Mouse (Mus musculus) adrenal gland, adult 2 months (tissue): ENCODE data around the gene Rapgef5. TPM values are rescaled to one million over a fixed set of nuclear protein-coding genes. Genes with fewer than 3 reads are reported as not detected.
A peak's percentile ranks its signal among the peaks of the same experiment; 100 is the strongest.

Source experiments
- DNase-seq: peaks from one replicate; pipeline ENCODE4 v3.0.0; 2021
- polyA plus RNA-seq: library from polyadenylated mRNA; depleted of rRNA; stranded (reverse); fragments of >200 nt; gene quantifications from 2 replicates; pipeline ENCODE4 v1.2.3, GENCODE M21; 2012
- total RNA-seq, 2 experiments: library from RNA; stranded (reverse); gene quantifications; 2 replicates each; pipeline ENCODE4 v1.2.3; 2021

The Rapgef5 gene
- total and polyA plus RNA-seq, 3 experiments: 9.4 to 39.4 (median 36.1) TPM

- DNase-seq: no peak
Observed at GRCm38 (mm10) chr12:117605966-117606365, 89.7 kb downstream of the Rapgef5 start.

GRCm38 (mm10) chr12:117612715-117613114, 96.4 kb downstream of the Rapgef5 start:
- no peak for DNase-seq

GRCm38 (mm10) chr12:117619523-117620023, 103.3 kb downstream of the Rapgef5 start:
- DNase-seq: no peak

- no peak for DNase-seq
Observed at GRCm38 (mm10) chr12:117622972-117623371, 106.7 kb downstream of the Rapgef5 start.

GRCm38 (mm10) chr12:117627311-117627710, 111.0 kb downstream of the Rapgef5 start:
- DNase-seq: no peak

GRCm38 (mm10) chr12:117628321-117629093, 112.2 kb downstream of the Rapgef5 start:
- no peak for DNase-seq

GRCm38 (mm10) chr12:117632133-117632532, 115.9 kb downstream of the Rapgef5 start:
- DNase-seq: no peak

GRCm38 (mm10) chr12:117636139-117636772, 120.0 kb downstream of the Rapgef5 start:
- DNase-seq: no peak

- DNase-seq: no peak
Observed at GRCm38 (mm10) chr12:117636969-117637368, 120.7 kb downstream of the Rapgef5 start.

GRCm38 (mm10) chr12:117638833-117639232, 122.6 kb downstream of the Rapgef5 start:
- no peak for DNase-seq

GRCm38 (mm10) chr12:117639356-117640121, 123.3 kb downstream of the Rapgef5 start:
- DNase-seq: no peak

GRCm38 (mm10) chr12:117642512-117642911, 126.2 kb downstream of the Rapgef5 start:
- no peak for DNase-seq

GRCm38 (mm10) chr12:117645771-117646170, 129.5 kb downstream of the Rapgef5 start:
- no peak for DNase-seq

- DNase-seq: no peak
Observed at GRCm38 (mm10) chr12:117653920-117654472, 137.7 kb downstream of the Rapgef5 start.

GRCm38 (mm10) chr12:117656935-117657334, 140.7 kb downstream of the Rapgef5 start:
- DNase-seq: no peak

- peak; percentile 16 for DNase-seq
Observed at GRCm38 (mm10) chr12:117657766-117658165, 141.5 kb downstream of the Rapgef5 start.

GRCm38 (mm10) chr12:117658821-117659220, 142.5 kb downstream of the Rapgef5 start:
- no peak for DNase-seq

GRCm38 (mm10) chr12:117660361-117660760, 144.1 kb downstream of the Rapgef5 start:
- DNase-seq: no peak

- no peak for DNase-seq
Observed at GRCm38 (mm10) chr12:117661871-117662270, 145.6 kb downstream of the Rapgef5 start.

- peak; percentile 53 for DNase-seq
Observed at GRCm38 (mm10) chr12:117663637-117664036, 147.4 kb downstream of the Rapgef5 start.

- DNase-seq: no peak
Observed at GRCm38 (mm10) chr12:117664644-117665043, 148.4 kb downstream of the Rapgef5 start.

- DNase-seq: no peak
Observed at GRCm38 (mm10) chr12:117666391-117666790, 150.1 kb downstream of the Rapgef5 start.
